Mouse (Mus musculus) 3T3-L1 (cell line): Measurements from ENCODE around the gene Supt3.

Experiments
- DNase-seq: peaks from one replicate; pipeline ENCODE4 v3.0.0-alpha.2; 2015; ENCODE audit warnings: low read depth, low spot score

The Supt3 gene

GRCm38 (mm10) chr17:44963051-44963798, 186.3 kb downstream of the Supt3 start:
- no peak for DNase-seq

GRCm38 (mm10) chr17:44967186-44967585, 190.2 kb downstream of the Supt3 start:
- DNase-seq: no peak

- DNase-seq: no peak
These were observed 193.3 kb downstream of the Supt3 start for GRCm38 (mm10) chr17:44970255-44970654.

- peak; percentile 36 for DNase-seq
These were observed 196.5 kb downstream of the Supt3 start for GRCm38 (mm10) chr17:44973489-44973888.

DNA sequence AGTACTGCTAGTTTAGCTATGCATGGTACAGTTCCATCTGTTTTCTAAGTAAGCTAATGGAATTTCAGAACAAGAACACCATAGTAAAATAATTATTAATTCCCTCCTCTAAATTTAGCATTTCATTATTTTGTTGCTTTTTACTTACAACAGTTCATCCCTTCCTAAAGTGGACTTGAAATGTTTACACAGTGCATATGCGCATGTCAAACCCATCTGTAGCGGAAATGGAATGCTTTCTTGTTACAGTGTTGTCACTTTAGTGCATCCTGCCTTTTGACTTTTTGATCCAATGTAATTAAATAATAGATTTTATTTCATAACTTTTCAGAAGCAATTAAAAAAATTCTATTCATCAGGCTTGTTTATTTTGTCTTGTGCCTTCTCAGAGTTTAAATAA, 200.7 kb downstream of the Supt3 start:
- no peak for DNase-seq

- DNase-seq: no peak
These were observed 211.0 kb downstream of the Supt3 start for GRCm38 (mm10) chr17:44987964-44988363.

GRCm38 (mm10) chr17:45003311-45003710, 226.4 kb downstream of the Supt3 start:
- no peak for DNase-seq

GRCm38 (mm10) chr17:45004477-45005170, 227.7 kb downstream of the Supt3 start:
- DNase-seq: no peak

- DNase-seq: no peak
These were observed 230.5 kb downstream of the Supt3 start for GRCm38 (mm10) chr17:45007461-45007860.

DNA sequence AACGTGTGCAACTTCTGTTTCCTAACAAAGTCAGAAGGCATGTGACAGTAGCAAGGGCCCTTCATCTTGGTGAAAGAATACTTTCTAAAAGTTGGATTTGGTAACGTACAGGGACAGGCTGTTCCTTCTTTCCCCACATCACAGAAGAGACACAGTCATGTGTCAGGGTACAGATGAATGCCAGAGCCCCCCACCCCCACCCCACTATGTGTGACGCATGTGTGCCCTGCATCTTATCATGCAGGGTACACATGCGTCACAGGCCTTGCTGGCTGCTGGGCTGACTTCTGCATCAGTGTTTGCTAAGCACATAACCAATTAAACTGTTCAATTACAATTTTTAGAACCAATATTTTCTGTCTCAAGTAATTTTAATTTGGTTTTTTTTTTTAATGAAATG, 231.7 kb downstream of the Supt3 start:
- no peak for DNase-seq

GRCm38 (mm10) chr17:45010409-45010808, 233.5 kb downstream of the Supt3 start:
- no peak for DNase-seq

- peak; percentile 12 for DNase-seq
These were observed 239.8 kb downstream of the Supt3 start for GRCm38 (mm10) chr17:45016746-45017145.

DNA sequence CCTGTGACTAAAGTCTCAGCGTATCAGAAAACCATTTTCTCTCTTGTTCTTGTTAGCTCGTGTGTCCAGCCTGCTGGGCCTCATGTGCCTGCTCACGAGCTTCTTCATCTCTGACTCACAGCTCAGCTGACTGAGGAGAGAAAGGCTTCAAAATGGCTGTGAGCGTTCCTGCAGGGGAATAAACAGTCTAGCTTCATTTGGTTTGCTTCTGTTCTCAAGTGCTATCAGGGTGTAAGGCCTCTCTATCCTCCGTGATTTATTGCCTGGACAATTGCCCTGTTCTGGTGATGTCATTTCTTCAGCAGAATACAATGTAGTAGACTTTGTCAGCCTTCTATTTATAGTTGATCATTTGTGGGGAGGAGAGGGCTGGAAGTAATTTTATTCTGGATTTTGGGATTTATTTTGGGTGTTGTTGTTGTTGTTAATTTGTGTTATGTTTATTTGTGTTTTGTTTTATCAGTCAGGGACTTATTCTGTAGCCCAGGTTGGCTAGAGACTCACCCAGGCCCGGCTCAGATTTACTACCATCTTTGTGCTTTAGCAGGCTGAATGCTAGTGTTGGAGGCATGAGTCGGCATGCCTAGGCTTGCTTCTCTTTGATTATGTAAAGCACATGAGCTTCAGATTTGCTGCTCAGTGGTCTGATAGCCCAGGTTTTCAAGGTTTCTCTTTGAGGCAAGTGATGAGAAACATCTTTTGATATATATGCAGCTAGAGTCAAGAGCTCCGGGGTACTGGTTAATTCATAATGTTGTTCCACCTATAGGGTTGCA, 243.4 kb downstream of the Supt3 start:
- DNase-seq: peak; percentile 96

- DNase-seq: no peak
These were observed 251.5 kb downstream of the Supt3 start for GRCm38 (mm10) chr17:45028441-45028840.

- DNase-seq: no peak
These were observed 252.2 kb downstream of the Supt3 start for GRCm38 (mm10) chr17:45029106-45029505.

DNA sequence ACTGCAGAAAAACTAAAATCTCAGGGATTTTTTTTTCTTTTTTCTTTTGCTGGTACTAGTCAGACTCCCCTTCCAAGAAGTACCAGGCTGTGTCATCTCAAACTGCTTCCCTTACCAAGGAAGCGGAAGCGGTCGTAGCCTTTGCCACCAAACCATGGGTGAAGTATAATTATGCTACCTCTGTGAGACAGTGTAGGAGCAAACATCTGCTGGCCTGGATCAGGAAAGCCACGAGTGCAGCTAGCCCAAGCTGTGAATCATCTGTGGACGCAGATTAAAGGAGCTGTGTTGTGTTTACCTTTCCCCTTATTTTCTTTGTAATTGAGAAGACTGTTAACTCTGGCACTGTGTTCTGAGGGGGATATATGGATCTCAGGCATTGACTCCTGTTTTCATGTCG, 255.3 kb downstream of the Supt3 start:
- DNase-seq: peak; percentile 27

- DNase-seq: peak; percentile 44
These were observed 256.7 kb downstream of the Supt3 start for GRCm38 (mm10) chr17:45033617-45034016.

GRCm38 (mm10) chr17:45041084-45041483, 264.1 kb downstream of the Supt3 start:
- DNase-seq: no peak

- DNase-seq: peak; percentile 60
These were observed 268.9 kb downstream of the Supt3 start for GRCm38 (mm10) chr17:45045804-45046203.

DNA sequence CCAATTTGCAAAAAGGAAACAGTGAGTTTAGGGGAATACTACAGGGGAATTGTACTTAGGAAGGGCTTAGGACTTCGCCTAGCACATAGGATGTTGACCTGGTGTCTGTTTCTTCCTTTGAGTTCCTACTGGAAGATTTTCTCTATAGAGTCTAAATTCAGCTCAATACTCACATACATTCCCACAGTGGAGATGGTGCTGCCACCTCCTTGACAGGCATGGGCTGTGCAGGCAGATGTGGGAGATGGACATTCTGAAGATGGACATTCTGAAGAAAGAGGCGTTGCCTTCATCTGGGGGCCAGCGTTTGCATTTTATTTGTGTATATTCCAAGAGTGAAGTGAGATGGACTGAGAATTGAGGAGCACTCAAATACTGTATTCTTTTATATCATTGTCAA, 269.6 kb downstream of the Supt3 start:
- peak; percentile 9 for DNase-seq

- no peak for DNase-seq
These were observed 270.3 kb downstream of the Supt3 start for GRCm38 (mm10) chr17:45047236-45047635.

DNA sequence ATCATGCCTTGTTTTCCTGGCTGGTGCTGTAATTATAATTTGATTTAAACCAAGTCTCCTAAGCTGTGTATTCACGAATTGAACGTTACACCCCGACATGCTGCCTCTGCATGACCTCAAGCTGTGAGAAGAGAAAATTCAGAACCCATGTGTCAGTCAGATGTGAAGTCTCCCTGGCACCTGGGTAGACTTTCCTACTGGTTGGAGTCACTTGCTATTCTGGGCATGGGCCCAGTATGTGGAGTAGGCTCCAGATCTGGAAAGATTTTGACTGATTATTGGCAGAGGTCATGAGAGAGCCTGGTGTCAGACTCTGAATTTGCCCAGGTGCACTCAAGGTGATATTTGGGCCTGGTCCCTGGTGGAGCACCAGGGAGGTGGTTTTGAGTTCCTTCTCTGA, 275.0 kb downstream of the Supt3 start:
- DNase-seq: no peak
